Mouse (Mus musculus) gastrocnemius, adult 2 months (tissue): ENCODE results near the gene Olfr1423. TPM values are rescaled to one million over a fixed set of nuclear protein-coding genes. Genes with fewer than 3 reads are reported as not detected.
"Not testable (repeated sequence)": the region's sequence is repeated elsewhere in the genome, so short reads cannot be mapped to it uniquely, and the experiment has no call there.

Experiments used
- DNase-seq: peaks from one replicate; pipeline ENCODE4 v3.0.0; 2022
- H3K27ac ChIP-seq: fragments of 200-600 bp; 2 replicates; pipeline ENCODE4 v1.8.1; 2022; ENCODE audit warnings: mild to moderate bottlenecking
- H3K4me3 ChIP-seq: fragments of 200-600 bp; 2 replicates; pipeline ENCODE4 v1.8.1; 2022; ENCODE audit warnings: mild to moderate bottlenecking, moderate library complexity
- CTCF ChIP-seq: fragments of 200-600 bp; IDR thresholded peaks from 2 replicates; pipeline ENCODE4 v1.8.1; 2022; ENCODE audit warnings: antibody characterized with exemption, mild to moderate bottlenecking, moderate library complexity
- intact Hi-C: fragments of 180-260 bp; cut with DNase I; formaldehyde crosslinking; loops from one replicate; pipeline ENCODE4 v1.15.1; 2025
- long read RNA-seq, 2 experiments: library from polyadenylated mRNA; stranded (forward); transcript quantifications; one replicate each; pipeline ENCODE4 v2.0.0; 2021
- total RNA-seq, 2 experiments: library from RNA; stranded (reverse); gene quantifications; 2 replicates each; pipeline ENCODE4 v1.2.3; 2021

Gene Olfr1423
- not detected for total RNA-seq
- long read RNA-seq, experiment 1: 0 reads
- long read RNA-seq, experiment 2: 0 reads

DNA sequence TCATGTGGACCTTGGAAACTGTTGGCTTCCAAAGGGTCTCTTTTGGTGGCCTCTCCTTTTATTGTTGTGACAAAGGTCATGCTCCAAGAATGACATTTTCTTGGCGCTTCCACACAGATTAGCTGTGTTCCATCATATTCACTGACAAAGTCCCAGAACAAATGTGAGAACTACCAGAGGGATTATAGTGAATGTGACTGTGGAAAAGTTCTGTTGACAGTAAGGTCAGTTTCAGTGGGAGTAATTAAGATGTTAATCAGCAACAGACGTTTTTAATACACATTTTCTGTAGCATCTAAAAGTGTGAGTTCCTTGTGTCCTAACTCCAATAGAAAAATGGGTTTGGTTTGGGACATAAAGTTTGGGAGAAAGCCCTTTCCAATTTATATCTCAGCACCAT is at the start of gene Olfr1423:
Gene Olfr1423 (minus strand): TSS at position 101 of the 400 bp plus-strand sequence.
- H3K4me3 ChIP-seq: no peak within 1 kb of the TSS
- no peak for TF ChIP-seq CTCF
- intact Hi-C loops: no loop called here
- DNase-seq: no peak
- H3K27ac ChIP-seq: no peak within 1 kb of the TSS

DNA sequence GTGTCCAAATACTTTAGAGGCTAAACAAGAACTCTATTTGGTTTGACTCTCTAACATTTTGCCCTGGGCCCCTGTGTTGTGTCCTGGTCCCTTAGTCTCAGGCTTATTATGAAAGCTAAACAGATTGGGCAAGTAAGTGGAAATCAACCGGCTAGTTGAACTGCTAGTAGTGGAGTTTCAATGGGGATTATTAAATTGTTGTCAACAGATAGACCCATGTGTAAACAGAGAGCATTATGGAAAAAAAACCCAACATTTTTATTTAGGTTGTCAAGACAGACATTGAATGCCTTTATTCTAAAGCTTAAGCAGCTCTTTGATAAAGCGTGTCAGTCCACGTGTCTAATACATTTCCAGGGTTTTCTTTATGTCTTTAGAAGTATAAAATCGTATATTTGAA is 36.5 kb upstream of the Olfr1423 start, which contains the start of gene Olfr1425:
Gene Olfr1425 (minus strand): TSS at position 101 of the 400 bp plus-strand sequence.
- DNase-seq, H3K27ac ChIP-seq, intact Hi-C loops, H3K4me3 ChIP-seq: not testable (repeated sequence)

DNA sequence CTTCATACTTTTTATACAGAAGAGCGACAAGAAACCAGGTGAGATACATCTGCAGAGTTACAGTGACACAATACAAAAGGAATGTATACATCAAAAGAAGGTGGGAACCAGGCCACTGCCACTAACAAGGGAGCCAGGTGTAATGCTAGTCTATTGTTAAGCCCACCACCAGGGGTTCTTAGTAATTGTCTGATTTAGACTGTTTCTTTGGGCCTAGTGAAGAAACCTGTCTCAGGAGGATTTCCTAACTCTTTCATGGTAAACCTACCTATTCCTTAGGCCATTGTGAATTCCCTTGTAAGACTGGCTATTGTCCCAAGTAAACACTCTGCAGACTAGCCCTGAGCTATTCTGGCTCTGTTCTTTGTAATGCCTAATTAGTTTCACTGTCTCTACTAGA is 28.4 kb upstream of the Olfr1423 start:
- H3K4me3 ChIP-seq, intact Hi-C loops: not testable (repeated sequence)

GRCm38 (mm10) chr19:12067806-12068205 is 26.7 kb upstream of the Olfr1423 start:
- DNase-seq, H3K4me3 ChIP-seq, H3K27ac ChIP-seq, intact Hi-C loops: not testable (repeated sequence)

More for the DNA sequence above, 28.4 kb upstream of the Olfr1423 start:
- not testable (repeated sequence) for H3K27ac ChIP-seq, DNase-seq

DNA sequence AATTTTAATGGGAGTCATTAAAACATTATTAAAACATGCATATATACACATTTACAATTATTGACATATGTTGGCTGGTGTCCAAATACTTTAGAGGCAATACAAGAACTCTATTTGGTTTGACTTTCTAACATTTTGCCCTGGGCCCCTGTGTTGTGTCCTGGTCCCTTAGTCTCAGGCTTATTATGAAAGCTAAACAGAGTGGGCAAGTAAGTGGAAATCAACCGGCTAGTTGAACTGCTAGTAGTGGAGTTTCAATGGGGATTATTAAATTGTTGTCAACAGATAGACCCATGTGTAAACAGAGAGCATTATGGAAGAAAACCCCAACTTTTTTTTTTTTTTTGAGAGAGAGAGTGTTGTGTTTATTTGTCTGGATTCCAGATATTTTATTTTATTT is 21.5 kb upstream of the Olfr1423 start, which contains the start of gene Olfr1424:
Gene Olfr1424 (minus strand): TSS at position 101 of the 400 bp plus-strand sequence.
- intact Hi-C loops, H3K4me3 ChIP-seq, DNase-seq, H3K27ac ChIP-seq: not testable (repeated sequence)

DNA sequence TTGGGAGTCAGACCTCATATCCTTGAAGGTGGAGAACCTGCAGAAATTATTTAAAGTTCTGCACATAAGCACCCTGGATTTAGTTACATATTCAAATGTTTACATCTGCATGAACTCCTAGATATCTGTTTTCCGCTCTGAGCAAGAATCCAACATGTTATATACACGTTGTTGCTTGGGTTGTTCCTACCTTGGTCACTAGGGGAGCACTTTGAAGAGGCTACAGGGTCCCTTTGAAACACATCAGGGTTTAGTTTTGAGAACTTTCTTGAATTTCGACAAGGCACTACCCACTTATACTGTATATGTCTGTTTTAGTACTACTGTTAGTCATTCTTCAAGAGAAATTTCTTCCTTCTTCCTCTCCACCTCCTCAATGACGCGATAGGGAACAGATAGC is 2.0 kb upstream of the Olfr1423 start:
- DNase-seq: no peak
- no peak overlapping the region for H3K27ac ChIP-seq
- intact Hi-C loops: no loop called here
- H3K4me3 ChIP-seq: no peak overlapping the region
- TF ChIP-seq CTCF: no peak

DNA sequence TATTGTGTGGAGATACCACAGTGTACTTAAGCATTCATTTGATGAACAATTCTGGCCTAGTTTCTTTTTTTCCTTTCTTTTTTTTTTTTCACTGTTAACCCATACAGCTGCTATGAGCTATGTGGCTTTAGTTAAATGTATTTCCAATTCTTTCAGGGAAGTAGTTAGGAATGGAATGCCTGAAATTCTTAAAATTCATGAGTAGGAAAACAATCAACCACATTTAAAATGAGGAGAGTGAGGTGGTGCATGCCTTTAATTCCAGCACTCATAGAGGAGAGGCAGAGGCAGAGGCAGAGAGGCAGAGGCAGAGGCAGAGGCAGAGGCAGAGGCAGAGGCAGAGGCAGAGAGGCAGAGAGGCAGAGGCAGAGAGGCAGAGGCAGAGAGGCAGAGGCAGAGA is 3.4 kb downstream of the Olfr1423 start:
- H3K27ac ChIP-seq: no peak overlapping the region
- intact Hi-C loops: no loop called here
- no peak for DNase-seq
- no peak for TF ChIP-seq CTCF
- H3K4me3 ChIP-seq: no peak overlapping the region

DNA sequence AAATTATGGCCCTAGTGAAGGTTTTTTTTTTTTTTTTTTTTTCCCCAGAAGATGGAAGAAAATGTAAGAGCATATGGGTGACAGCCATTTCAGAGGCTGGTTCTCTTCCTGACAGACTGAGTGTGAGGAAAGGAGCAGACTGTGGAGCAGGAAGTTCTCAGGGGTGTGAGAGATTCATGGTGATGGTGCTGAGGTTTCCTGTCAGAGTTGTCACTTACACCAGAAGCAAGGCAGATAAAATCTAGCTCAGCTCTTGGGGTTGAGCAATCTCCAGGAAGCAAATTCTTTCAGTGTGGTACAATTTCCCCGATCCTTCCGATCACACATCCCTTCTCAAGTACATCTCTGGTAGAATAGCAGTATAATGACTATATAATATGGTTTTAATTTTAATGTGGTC is 14.5 kb downstream of the Olfr1423 start:
- TF ChIP-seq CTCF: no peak
- Histone ChIP-seq H3K27ac (no peak overlapping the region), H3K4me3 (no peak overlapping the region)
- intact Hi-C loops: no loop called here
- no peak for DNase-seq

GRCm38 (mm10) chr19:12025333-12025732 is 15.8 kb downstream of the Olfr1423 start:
- Histone ChIP-seq H3K27ac (no peak overlapping the region), H3K4me3 (no peak overlapping the region)
- DNase-seq: no peak
- no peak for TF ChIP-seq CTCF
- intact Hi-C loops: no loop called here

GRCm38 (mm10) chr19:12024149-12024548 is 17.0 kb downstream of the Olfr1423 start:
- no peak for TF ChIP-seq CTCF
- no peak for DNase-seq
- Histone ChIP-seq H3K27ac (no peak overlapping the region), H3K4me3 (no peak overlapping the region)
- intact Hi-C loops: no loop called here

DNA sequence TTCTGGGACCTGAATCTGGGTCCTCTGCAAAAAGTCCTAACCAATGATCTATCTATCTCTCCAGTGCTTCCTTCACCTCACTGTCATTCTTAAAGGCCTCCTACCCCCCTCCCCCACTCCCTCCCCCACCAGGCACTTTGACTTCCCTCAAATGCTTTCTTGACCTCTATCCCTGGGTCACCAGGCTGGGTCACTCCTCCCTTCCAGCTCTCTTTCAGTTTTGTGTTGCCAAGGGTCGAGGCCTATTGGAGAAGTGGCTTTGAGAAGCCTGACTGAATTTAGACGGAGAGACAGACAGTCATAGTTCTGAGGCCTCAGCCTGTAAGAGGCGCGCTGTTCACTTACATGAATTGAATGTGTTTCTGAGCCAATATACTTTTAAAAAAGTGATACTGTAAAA is 24.9 kb downstream of the Olfr1423 start:
- intact Hi-C loops: no loop called here
- DNase-seq: no peak
- Histone ChIP-seq H3K27ac (no peak overlapping the region), H3K4me3 (no peak overlapping the region)
- no peak for TF ChIP-seq CTCF

- DNase-seq: no peak
- intact Hi-C loops: loop anchor here (2.0 kb wide), 1 partner anchor 239 kb away; no protein-coding TSS in a partner anchor
- Histone ChIP-seq H3K27ac (no peak overlapping the region), H3K4me3 (no peak overlapping the region)
- TF ChIP-seq CTCF: peak; percentile 51
Measured at GRCm38 (mm10) chr19:12015708-12016107, 25.4 kb downstream of the Olfr1423 start.

DNA sequence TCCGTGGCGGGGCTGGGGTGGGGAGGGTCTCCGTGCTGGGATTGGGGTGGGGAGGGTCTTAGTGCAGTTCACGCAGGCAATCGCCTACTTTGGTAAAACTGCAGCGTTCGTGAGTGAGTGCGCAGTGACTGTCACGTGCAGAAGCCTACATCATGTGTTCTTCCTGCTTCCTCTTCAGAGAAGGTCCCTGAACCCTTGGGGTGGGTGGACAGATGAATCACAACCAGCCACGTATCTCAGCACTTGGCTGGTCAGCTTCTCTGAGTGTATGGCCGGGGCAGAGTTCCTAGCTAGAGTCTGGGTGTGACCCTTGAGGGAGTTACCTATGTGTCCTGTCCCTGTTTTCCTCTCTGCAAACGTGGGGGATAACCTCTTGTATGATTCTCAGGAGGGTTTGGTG is 27.9 kb downstream of the Olfr1423 start:
- intact Hi-C loops: loop anchor here (2.0 to 5.0 kb wide), 2 partner anchors 194 to 784 kb away; partner anchors contain the start of genes Lpxn, Stx3 and Zfp91

GRCm38 (mm10) chr19:12012615-12013014 is 28.5 kb downstream of the Olfr1423 start:
- Histone ChIP-seq H3K4me3 (peak overlapping the region; percentile 86), H3K27ac (peak overlapping the region; percentile 80)
- intact Hi-C loops: loop anchor here (2.0 to 5.0 kb wide), 2 partner anchors 194 to 785 kb away; partner anchors contain the start of genes Lpxn, Stx3 and Zfp91
- DNase-seq: no peak
- no peak for TF ChIP-seq CTCF

More for the DNA sequence above, 27.9 kb downstream of the Olfr1423 start:
- DNase-seq: peak; percentile 59
- peak overlapping the region; percentile 80 for H3K27ac ChIP-seq
- H3K4me3 ChIP-seq: peak overlapping the region; percentile 86
- no peak for TF ChIP-seq CTCF
